Mouse (Mus musculus) hindlimb bud, embryonic 11.5 days (tissue): ENCODE measurements around the gene H2-T24.

Experiments used
- DNase-seq: peaks from one replicate; pipeline ENCODE4 v3.0.0-alpha.2; 2012; ENCODE audit warnings: low read depth, low spot score; ENCODE audit errors: extremely low spot score

Gene H2-T24

DNA sequence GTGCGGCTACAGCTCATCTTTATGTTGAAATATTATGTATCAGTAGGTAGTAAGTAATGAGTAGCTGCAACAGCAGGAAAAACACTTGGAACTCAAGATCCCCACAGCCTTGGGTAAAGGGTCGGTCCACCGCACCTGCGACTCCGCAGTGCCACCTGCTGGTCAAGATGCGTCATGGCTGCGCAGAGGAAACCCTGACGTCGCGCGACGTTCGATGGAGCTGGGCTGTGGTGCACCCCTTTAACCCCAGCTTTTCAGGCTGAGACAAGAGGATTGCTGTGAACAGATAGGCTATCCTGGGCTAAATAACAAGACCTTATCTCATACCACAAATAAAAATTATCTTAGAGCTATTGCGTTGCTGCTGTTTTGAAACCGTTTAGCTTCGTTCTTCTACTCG, 26.7 kb downstream of the H2-T24 start:
- DNase-seq: peak; percentile 80

DNA sequence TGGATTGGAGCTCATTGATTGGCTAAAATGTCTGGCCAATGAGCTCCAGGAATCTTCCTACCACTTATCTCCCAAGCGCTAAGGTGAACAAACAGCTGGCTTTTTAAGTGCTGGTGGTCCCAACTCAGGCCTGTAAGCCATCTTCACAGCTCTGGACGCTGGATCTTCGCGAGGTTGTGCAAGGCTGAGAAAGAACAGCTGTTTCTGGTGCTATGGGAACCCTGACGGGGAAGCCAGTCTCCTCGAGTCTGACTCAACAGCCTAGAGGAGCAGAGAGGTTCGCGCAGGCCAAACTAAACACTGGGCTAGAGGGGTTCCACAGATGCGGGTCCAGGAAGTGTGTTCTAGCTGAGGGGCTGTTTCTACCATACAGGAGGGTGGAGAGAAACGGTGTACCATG, 28.6 kb downstream of the H2-T24 start:
- DNase-seq: no peak

- DNase-seq: no peak
Measured at GRCm38 (mm10) chr17:35981776-35982175, 38.6 kb downstream of the H2-T24 start.

GRCm38 (mm10) chr17:35980363-35980754, 40.0 kb downstream of the H2-T24 start:
- DNase-seq: no peak

GRCm38 (mm10) chr17:35979401-35980362, 40.7 kb downstream of the H2-T24 start, which contains the start of the genes Gnl1 and Prr3:
Gene Gnl1, plus strand, starts transcription at chr17:35979851.
Gene Prr3, minus strand, starts transcription at chr17:35980236.
- DNase-seq: peak; percentile 77

DNA sequence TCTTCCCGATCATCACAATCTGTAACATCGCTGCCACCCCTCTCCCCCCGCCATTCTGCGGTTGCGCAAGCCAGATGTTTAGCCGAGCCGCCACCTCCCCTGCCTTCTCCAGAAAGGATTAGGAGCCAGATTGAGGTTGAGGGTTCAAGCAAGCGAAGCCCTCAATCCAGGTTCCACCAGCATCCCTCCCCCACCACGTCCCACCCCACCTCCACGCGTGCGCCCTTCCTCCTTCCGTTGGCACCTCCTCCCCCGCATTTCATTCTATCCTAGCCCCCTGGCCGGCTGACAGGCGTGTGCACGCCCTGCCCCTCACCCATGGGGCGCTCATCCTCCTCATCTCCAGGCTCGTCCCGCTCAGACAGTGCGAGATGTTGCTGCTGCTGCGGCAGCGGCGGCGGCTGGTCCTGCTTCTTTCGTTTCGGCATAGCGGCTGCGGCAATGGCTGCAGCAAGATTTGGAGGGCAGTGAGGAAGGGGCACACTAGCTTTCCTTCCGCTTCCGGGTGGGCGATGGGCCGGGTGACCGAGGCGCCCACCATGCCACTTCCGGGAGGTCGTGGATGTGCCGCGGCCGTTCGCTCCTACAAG, 41.5 kb downstream of the H2-T24 start:
- peak; percentile 33 for DNase-seq

DNA sequence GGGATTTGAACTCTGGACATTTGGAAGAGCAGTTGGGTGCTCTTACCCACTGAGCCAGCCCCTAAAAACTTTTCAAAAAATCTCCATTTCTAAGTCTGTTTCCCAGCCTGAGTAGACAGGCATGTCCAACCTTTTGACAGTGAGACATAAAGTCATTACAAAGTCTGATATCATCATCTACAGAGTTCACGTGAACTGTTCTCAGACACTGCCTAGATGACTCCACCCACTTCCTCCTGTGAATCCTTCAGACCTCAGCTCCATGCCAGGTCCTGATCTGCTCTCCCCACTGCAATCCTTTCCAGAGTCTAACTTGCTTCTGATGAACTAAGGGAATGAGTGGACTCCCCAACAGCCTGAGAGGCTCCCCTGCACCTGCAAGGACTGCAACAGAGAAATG, 48.2 kb downstream of the H2-T24 start:
- no peak for DNase-seq

DNA sequence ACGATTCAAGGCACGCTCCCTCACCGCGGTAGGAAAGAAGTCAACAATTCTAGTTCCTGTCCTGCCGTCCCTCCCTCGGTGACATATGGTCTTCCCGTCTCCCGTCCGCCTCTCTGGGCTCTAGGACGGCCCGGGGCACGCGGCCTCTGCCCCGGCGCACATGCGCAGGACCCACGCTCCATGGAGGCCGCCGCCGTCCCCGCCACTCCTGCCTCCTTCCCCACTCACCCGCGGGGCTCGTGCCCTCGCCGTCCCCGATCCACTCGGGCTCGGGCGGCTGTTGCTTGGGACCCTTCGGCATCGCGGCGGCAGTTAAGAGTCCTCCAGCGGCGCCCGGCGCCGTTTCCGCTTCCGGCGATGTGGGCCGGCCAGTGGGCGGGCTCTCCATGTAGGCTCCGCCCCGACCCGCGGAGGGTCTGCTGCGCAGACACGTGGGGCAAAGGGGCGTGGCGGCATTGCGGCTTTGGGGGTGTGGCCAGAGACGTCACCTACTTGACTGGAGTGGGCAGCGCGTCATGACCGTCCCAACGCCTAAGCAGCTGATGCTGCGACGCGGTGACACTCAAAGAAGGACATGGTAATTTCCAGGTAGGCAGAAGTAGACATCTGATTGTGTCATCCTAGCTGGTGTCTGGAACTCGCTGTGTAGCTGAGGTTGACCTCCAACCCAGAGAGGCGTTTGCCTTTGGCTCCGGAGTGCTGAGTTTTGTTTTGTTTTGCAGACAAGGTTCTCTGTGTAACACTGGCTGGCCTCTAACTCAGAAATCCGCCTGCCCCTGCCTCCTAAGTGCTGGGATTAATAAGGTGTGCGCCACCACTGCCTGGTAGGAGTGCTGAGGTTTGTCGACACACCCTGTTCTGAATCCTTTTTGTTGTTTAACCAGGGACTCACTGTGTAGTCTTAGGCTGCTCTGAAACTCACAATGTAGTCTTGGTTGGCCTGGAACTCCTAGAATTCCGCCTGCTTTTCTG, 50.7 kb downstream of the H2-T24 start, which contains the start of gene Abcf1:
Gene Abcf1 (minus strand): TSS at position 344 of the 972 bp plus-strand sequence.
- peak; percentile 83 for DNase-seq

GRCm38 (mm10) chr17:35967621-35968020, 52.7 kb downstream of the H2-T24 start:
- no peak for DNase-seq

DNA sequence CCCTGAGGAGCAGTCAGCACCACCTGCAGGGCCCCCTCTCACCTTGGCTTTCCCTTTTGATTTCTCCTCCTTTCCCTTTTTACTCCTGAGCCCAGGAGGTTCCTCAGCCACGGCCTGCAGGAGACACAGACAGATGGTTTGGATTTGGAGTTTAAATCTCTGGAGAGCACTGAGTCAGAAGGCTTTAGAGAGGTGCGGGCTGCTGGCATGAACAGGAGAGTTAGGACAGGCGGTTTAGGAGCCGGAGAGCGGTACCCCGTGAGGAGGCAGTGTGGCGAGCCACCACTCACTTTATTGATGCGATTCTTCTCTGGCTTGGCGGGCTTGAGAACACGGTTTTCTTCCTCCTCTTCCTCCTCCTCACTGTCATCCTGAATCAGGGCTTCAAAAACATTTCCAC, 57.1 kb downstream of the H2-T24 start:
- DNase-seq: no peak

DNA sequence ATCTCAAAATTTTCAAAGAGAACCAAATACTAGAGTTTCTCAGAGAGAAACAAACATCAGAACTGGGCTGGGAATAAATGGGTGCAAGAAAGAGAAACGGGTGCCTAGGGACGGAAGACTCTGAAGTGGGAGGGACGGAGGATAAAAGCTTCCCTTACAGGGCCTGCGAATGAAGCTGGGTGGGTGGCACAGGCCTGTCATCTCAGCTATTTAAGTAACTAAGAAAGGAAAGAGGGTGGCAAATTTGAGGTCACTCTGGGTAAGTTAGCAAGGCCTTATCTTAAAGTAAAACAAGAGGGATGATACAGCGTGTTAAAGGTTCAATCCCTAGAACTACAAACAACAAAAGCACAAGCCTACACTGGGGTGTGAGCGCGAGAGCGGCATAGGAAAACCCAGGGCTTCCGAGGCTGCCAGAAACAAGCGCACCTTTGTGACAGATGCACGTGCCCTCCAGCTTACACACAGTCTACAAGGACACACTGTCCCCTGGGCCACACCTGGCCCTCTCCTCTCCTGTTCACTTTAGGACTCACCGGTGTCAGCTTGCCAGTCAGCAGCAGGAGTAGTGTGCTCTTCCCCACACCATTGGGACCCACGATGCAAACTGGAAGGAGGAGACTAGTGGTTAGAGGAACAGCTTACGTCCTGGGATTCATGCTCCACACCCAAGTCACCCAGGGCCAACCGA, 61.7 kb downstream of the H2-T24 start:
- DNase-seq: no peak
